Mouse (Mus musculus) neural tube, postnatal 0 days (tissue): ENCODE results near the gene Rps19. TPM values are rescaled to one million over a fixed set of nuclear protein-coding genes. Genes with fewer than 3 reads are reported as not detected.

Experiments
- polyA plus RNA-seq: library from polyadenylated mRNA; unstranded; fragments of >200 nt; fragmentation: Nextera tagmentation; extraction: Ambion mirVana; gene quantifications from 2 replicates; pipeline ENCODE4 v1.2.1, GENCODE M21; 2015

Rps19 gene
- 1,291 and 1,386 TPM in 2 replicates for polyA plus RNA-seq

DNA sequence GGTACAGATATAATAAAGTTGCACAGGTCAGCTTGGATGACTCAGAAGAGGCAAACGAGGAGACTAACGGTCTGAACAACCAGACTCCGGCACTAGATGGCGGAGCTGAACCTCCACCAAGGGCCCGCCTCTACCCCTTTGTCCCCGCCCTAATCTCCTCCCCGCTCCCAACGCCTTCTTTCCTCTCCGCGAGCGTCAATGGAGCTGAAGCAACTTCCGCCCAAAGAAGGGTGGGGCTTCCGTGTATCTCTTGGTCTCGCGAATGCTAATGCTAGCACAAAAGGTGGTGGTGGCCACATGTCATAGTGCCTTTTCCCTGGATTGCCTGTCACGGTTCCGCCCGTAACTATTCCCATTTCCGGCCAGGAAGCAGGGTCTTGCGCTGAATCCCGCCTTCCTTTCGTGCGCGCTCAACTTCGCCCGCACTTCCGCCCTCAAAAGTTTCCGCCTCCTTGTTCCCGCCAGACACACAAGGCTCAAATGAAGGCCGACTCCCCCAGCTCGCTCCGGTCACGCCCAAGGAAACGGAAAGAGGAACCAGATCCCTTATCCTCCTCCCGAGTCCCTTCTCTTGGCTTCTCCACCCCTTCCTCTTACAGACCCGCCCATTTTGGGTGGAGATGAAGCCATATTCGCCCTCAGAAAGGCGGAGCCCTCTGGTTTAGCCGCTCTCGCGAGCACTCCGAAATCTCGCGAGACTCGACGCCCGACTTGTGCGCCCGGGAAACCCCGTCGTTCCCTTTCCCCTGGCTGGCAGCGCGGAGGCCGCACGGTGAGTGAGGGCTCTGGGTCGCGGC lies at the start of gene Rps19:
TSS of gene Rps19 (plus strand) at position 476 of the 797 bp plus-strand sequence.

GRCm38 (mm10) chr7:24861913-24862312 lies 22.3 kb upstream of the Rps19 start, which contains the start of gene Gm9844:
TSS of gene Gm9844 (plus strand) at chr7:24862213.

GRCm38 (mm10) chr7:24869532-24870165 lies 14.5 kb upstream of the Rps19 start, which contains the start of the genes Lypd4 and Dmrtc2:
TSS of gene Lypd4 (minus strand) at chr7:24869941.
TSS of gene Dmrtc2 (plus strand) at chr7:24870057.

GRCm38 (mm10) chr7:24897224-24897623 lies 13.1 kb downstream of the Rps19 start, which contains the start of gene Cd79a:
TSS of gene Cd79a (plus strand) at chr7:24897381.

DNA sequence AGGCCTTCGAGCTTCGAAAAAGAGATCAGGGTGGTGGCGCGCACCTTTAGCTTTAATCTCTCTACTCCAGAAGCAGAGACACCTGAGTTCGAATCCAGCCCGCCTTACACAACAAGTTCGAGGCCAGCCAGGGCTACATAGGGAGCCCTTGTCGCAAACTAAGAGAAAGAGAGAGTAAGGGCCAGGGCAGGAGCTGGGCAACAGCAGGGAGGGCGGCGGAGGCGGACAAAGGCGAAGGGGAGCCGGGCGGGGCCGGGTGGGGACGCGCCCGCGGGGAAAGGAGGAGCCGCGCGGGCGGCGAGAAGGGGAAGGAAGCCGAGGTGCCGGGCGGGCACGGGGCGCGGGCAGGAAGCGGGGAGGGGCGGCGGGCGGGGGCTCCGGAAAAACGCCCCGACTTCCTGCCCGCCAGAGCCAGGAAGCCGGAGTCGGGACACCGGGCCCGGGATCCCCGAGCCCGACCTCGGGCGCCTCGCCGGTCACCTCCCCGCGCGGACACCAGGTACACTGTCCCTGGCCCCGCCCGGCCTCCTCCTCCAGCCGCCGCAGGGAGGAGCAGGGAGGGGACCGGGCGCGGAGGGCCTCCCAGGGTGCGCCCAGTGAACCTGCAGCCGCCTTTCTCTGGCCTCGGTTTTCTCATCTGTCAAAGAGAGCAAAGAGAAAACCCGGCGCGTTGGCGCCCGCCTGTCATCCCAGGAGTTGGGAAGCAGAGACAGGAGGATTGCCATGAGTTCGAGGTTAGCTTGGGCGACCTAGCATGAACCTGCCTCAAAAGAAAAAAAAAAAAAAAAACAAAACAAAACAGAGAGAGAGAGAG lies 18.7 kb downstream of the Rps19 start, which contains the start of gene Arhgef1:
TSS of gene Arhgef1 (plus strand) at position 283 of the 814 bp plus-strand sequence.

Other genes with a start within 250 kb of the Rps19 start
- gene Lypd3, start 247.8 kb upstream of the Rps19 start, polyA plus RNA-seq = 1.2 and 1.3 TPM in 2 replicates
- not detected in 2 replicates for gene Tex101, start 207.7 kb upstream of the Rps19 start, polyA plus RNA-seq
- not detected in 2 replicates for gene BC049730, start 175.1 kb upstream of the Rps19 start, polyA plus RNA-seq
- not detected in 2 replicates for gene Gm4763, start 157.5 kb upstream of the Rps19 start, polyA plus RNA-seq
- gene Cd177, start 124.1 kb upstream of the Rps19 start, polyA plus RNA-seq = 0.17 and 0.43 TPM in 2 replicates
- 0.51 and 1.2 TPM in 2 replicates for gene Ceacam10, start 107.2 kb upstream of the Rps19 start, polyA plus RNA-seq
- 26.8 and 32.3 TPM in 2 replicates for gene Gm9844, start 22.2 kb upstream of the Rps19 start, polyA plus RNA-seq
- not detected in 2 replicates for gene Lypd4, start 14.4 kb upstream of the Rps19 start, polyA plus RNA-seq
- gene Dmrtc2, start 14.3 kb upstream of the Rps19 start, polyA plus RNA-seq = 0.18 and 0.19 TPM in 2 replicates
- 0.36 and 1.2 TPM in 2 replicates for gene Cd79a, start 13.0 kb downstream of the Rps19 start, polyA plus RNA-seq
- gene Arhgef1, start 18.5 kb downstream of the Rps19 start, polyA plus RNA-seq = 50.7 and 62.5 TPM in 2 replicates
- gene Gm4881, start 60.1 kb downstream of the Rps19 start, polyA plus RNA-seq = 0.53 and 0.74 TPM in 2 replicates
- gene Rabac1, start 88.4 kb downstream of the Rps19 start, polyA plus RNA-seq = 567 and 597 TPM in 2 replicates
- 758 and 883 TPM in 2 replicates for gene Atp1a3, start 121.6 kb downstream of the Rps19 start, polyA plus RNA-seq
- gene Grik5, start 188.0 kb downstream of the Rps19 start, polyA plus RNA-seq = 21.5 TPM in 2 replicates
- gene Zfp574, start 188.2 kb downstream of the Rps19 start, polyA plus RNA-seq = 23.8 and 29.3 TPM in 2 replicates